Mouse (Mus musculus) retina, adult 2 months (tissue): ENCODE data around the gene Mark2.
"Not testable (repeated sequence)": the region's sequence is repeated elsewhere in the genome, so short reads cannot be mapped to it uniquely, and the experiment has no call there.

Source experiments
- DNase-seq: peaks from one replicate; pipeline ENCODE4 v3.0.0-alpha.2; 2012; ENCODE audit warnings: low read depth, low spot score

Gene Mark2

DNA sequence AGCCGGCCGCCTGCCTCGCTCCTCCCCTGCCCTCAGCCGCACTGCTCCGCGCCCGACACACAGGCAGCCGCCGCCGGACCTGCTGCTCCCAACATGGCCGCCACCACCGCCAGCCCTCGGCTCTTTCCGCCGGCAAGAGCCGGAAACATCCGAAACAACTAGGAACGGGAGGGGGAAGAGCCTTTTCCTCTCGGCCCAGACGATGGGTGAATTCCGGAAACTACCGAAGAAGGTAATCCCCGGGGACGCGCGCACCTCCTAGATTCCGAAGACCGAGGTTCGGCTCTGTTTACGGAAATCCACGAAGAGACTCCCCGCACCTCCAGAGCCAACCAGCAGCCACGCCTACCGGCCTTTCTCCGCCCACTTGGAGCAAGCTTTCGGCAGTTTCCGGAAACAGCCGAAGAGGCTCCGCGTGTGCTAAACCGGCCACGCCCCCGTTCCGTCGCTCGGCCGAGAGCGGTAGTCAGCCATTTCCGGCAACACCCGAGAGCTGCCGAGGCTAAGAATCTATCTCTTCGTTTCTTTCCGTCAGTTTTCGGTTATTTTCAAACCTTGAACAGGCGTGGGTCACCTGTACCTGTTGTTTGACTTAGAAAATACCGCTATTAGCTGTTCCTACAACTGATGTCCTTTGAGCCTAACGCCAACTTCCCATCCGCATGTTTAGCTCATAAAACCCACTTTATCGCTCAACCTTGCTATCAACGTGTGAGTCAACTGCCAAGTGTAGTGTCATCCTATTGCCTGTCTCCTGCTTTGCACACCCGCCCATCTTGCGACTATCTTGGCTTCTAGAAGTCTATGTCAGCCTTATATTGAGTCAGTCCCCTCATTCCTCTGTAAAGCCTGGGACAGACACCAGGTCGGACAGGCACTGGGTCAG is at the start of gene Mark2:
Mark2 (minus strand) TSS at position 349 of the 886 bp plus-strand sequence.
- DNase-seq, result peak; percentile 99

DNA sequence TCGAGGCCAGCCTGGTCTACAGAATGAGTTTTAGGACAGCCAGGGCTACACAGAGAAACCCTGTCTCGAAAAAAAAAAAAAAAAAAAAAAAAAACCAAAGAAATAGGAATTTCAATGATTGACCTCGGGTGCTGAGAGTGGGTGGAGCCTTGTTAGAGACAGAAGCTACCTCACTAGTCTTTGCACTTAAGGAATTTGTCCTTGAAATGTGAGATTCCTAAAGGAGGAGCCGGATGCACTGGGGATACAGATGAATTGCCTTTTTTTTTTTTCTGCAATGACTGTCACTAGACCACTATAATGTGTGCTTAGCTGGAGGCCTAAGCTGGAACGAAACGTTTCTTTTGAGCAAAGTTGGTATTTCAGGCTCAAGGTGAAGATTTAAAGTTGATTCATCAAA is 46.8 kb upstream of the Mark2 start:
- DNase-seq, result no peak

DNA sequence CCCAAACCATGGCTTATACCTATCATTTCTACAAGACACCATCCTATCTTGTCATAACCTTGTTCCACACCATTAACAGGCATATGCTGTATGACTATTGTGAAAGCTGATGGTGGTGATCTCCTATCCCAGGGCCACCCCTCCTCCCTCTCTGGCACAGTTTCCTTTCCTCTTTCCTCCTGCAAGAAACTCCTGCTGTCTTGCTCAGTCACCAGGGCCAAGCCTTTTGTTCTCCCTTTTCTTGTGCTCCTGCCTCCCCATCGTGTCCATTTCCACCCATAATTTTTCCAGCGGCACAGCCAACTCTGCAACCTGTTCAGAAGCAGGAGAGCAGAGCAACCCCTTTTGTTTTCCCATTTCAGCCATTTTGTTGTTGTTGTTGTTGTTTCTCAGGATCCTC is 44.4 kb upstream of the Mark2 start:
- DNase-seq, result no peak

DNA sequence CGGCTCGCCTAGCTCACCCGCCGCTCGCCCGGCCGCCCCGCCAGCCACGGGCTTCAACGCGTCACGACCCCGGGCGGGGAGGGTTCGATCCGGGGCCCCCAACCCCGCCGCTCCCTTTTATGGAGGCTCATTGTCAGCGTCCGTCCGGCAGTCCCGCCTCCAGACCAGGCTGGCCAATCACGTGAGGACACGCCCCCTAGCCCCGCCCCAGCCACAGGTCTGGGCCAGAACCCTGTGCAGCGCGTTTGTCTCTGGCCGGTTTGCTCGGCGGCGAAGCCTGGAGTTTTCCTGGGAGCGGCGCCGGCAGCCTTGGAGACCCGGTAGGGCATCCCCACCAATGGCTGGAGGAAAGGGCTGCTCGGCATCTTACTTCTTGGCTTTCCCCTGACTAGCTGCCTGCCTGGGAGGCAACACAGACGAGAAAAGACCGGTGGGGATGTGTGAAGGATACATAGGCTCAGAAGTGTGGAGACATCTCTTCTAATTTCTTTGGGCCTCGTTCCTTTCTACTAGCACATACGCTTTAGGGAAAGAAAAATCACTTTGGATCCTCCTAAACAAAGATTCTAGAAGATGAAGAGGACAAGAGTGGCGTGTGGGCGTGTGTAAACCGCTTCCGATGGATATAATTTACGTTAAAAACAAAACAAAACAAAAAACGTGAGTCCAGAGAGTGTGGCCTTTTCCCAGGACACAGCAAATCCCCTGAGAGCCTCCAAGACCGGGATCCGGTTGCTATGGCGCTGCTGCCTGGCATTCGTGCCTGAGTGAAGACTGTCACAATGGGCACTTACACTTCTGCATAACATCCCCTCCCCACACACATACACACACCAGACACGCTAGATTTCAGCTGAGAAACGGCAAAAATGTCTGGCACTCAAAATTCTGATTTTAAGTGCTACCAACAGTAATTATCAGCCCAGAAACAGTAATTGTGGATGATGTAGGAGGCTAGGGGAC is 41.5 kb upstream of the Mark2 start, which contains the start of gene Spindoc:
Spindoc (minus strand) TSS at position 92 of the 963 bp plus-strand sequence.
- peak; percentile 76 for DNase-seq

DNA sequence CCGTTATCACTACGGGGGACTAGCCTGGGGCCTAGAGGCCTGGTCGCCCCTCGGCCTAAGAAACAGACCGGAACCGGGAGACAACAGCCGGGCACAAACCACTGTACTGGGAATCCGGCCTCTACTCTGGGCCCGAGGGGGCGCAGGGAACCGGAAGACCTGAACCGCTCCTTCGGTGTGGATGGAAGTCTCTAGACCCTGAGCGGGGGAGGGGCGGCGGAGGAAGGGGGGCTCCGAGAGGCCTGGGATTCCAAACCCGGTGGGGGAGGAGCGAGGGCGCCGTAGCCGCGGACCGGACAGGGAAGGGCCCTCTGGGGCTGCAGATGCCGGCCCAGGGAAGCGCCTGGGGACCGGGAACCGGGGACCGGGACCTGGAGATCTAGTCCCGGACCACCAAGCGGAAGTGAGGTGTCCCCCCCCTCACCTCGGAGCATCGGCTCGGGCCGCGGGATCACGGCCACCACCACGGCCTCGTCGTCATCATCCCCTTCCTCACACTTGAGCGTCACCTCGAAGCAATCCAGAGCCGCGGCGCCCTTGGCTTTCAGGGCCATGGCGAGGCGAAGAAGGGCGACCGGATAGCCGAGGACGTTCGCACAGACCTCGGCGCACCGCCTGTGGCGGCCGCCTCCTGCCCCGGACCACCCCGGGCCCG is 40.7 kb upstream of the Mark2 start:
- DNase-seq, result no peak

DNA sequence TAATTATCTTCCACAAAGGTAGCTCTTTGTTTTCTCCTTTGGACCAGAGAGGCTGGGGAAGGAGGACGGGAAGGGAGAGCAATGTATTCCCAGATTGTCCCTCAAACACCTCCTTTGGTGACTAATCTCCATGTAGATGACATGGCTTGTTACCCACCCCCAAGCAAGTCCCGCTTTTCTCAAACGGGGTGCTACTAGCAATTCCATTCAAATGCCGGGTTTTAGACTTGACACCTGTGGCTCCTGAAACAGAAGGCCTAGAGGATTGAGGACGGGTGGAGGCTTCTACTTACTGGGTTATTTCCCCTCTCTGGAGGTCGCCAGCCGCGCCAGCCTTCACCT is 40.2 kb upstream of the Mark2 start:
- DNase-seq, result no peak

DNA sequence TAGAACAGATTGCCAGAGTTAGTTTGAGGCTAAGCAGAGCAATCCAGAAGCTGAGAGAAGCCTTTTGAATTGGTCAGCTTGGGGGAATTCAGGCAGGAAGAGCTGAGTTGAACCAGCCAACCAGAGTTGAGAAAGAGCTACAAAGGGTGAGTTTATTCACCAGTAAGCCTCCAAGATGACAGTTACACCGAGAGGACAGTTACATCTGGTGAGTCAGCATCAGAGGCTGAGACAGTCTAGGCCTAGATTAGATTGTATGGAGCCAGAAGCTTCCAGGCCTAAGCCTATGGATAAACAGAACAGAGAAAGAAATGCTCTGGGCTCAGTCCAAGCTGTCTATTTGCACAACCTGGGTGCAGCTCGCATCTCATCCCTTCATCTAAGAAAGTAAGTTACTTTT is 36.0 kb upstream of the Mark2 start:
- DNase-seq, result no peak

DNA sequence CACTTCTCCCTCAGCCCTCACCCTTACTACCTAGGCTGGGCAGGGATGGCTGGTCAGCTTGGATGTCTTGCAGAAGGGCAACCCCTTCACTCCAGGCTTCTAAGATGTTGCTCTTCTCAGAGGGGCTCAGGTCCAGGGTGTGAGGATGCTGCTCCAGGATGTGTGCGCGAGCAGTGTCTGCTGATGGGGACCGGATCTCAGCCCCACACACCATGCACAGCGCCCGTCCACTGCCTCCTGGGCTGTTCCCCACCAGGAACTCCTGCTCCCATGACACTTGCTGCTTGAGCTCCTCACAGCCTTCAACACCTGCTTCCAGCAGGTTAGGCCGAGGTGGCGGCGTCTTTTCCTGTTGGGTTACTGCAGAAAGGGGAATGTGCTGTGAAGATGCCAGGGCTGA is 32.8 kb upstream of the Mark2 start:
- DNase-seq, result no peak

DNA sequence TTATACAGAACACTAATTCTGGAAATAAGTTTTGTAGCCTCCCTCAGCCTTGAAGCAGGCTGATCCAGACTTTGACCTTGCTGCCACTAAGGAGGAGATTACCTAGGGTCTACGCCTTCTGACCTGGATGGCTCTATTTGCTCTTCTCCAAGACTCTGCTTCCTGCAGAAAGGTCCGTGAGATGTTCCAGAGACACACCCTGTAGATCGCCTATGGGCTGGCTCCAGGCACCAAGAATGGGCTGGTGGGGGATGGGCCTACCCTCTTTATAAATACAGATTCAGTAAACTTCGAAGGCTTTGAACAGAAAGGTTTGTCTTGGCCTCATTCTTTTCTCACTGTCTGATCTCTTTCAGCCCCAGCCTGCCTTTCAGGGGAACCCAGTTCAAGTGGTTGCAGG is 27.8 kb upstream of the Mark2 start:
- DNase-seq, result not testable (repeated sequence)

DNA sequence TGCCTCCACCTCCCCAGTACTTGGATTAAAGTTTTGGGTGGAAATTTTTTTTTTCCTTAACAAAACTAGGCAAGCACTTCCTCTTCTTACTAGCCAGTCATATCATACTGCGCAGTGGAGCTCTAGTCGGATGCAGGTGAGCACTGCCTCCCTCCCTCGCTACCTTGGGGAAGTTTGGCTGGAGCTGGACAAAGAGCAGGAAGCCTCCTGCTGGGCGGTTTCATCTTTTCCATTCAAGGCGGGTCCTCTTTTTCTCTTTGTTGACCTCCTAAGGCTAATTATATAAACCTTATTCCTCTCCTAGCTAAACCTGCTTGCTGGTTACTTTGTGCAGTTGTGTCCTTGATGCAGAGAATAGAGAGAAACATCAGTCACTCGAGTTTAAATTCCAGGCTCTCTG is 12.0 kb upstream of the Mark2 start:
- DNase-seq, result no peak

DNA sequence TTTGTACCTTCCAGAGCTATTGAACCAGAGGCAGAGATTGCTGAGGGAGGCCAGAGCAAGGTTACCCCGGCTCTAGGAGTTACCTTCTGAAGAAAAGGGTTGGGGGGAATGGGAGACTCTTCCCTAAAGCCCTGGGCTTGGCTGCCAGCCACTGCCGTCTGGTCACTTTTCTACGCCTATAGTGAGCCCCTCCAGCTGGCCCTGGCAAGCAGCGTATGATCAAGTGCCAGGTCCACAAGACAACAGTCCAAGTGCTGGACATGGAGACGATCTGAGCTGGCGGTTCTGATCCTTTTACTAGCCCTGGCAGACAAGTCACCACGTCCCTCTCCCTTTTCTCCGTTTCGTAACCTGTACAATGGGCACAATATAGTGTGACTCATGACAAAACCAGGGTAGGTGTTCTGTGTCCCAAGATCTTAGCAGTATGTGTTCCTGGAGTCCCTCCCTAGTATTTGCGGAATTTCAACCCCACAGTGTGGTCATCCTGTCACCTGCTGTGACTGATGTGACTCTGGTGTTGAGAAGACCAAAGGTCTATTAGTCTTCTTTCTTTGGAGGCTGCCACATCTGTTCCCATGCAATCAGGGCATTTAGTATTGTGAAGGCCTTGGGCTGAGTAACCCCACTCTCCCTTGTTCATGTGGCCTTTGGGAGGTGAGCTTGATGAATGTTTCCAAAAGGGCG is 11.3 kb upstream of the Mark2 start:
- DNase-seq, result no peak

DNA sequence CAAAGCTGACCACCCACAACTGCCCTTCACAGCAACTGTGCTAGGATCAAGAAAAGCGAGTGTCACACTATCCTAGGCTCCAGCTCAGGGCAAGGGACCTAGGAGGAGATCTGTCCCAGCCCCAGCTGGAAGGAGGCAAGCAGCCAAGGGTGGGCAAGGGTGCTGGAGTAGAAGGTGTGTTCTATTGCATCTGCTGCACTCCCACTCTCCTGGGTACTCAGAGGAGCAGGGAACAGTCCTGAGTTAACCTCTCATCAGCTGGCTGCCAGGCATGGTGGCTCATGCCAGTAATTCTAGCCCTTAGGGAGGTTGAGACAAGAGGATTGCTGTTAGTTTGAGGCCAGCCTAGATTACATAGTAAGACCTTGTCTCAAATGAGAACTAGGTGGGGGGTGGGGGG is 8.3 kb upstream of the Mark2 start:
- no peak for DNase-seq

DNA sequence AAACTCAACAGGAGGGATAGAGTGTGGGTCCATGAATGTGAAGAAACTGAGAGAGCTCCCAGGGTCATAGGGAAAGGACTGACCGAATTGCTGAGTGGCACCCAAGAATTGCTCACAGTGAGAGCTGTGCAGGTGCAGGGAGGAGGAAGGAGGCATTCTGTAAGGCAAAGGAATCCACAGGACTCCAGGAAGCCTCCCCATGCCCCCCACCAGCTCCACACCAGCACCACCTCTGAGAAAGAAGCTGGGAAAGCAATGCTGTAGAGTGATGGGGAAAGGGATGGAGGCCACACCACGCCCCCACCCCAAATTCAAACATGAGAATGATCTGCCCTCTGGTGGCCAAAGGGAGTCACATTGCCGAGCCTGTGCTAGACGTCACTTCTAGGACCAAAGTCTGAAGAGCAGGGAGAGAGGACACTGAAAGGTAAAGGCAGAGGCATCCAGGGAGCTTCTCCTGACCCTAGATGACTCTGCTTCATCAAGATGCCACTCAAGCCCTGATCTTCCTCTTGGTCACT is 3.6 kb upstream of the Mark2 start:
- no peak for DNase-seq

DNA sequence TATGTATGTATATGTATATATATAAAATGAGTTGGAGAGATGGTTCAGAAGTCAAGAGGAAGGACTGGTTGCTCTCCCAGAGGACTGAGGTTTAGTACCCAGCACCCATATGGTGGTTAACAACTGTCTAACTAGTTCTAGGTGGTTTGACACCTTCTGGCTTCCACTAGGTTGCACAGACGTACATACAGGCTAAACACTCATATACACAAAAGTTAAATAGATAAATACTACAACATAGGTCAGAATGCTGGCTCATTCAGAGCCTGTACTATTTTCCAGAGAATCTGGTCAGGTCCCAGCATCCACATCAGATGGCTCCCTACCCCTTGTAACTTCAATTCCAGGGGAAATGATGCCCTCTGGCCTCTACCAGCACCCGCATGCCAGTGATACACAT is 986 bp upstream of the Mark2 start:
- no peak for DNase-seq

DNA sequence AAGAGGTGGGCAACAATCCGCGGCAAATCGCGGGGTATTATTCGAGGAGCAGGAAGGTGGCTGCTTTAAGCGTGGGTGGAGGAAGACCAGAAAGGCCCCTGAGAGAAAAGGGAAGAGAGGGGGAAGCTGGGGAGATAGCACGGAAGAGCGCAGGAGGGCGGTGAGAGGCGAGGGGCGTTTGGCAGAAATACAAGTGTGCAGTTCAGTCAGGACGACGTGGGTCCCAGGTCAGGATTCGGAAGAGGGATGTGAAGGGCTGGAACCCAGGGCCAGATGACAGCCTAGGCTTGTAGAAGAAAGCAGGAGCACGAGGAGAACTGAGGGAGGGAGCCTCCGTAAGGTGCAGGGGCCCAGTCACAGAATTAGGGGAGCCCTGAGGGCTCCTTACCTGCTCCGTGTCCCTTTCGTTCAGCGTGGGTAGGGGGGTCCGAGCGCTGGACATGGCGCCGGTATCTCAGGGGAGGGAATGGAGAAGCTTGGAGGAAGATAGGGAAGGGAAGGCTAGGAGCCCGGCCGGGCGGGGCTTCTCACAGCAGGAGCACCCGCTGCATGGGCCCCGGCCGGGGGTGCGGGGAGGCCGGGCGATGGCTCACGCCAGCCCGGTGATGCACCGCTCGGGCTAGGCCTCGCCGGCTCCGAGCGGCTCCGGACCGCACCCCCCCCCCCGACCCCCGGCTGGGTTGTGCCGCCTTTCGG is 732 bp downstream of the Mark2 start:
- no peak for DNase-seq

DNA sequence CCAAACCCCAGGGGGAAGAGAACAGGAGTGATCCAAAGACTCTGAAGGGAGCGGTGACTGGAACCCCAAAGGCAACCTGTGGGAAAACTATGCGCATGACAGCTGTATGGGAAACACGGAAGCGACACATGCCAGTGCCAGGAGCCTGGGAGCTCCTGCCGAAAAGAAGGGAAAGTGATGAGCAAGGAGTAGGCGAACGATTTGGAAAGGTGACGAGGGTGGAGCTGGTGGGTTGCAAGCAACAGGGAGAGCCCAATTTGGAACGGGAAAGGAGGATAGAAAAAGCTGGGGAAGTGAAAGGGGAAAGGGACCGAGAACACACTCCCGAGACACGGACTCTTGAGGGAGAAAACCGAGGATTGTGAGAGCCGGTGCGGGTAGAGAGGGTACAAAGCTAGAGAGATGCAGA is 1.3 kb downstream of the Mark2 start:
- DNase-seq, result no peak

DNA sequence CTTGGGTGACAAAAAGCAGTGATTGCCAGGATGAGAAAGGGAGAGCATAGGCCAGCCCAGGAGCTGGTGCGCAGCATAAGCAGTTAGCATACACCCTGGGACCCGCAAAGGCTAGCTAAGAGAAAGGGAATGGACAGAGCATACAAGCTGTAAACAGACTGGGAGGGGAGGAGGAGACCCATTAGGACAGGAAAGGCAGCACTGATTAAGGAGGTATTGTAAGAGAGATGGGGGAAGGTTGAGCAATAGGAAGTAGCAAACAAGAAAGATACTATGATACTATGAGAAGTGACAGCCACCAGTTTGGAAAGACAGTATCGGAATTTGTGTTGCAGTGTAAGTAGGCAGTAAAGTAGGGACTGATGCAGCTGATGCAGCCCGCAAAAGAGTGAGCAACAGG is 1.8 kb downstream of the Mark2 start:
- DNase-seq, result no peak

DNA sequence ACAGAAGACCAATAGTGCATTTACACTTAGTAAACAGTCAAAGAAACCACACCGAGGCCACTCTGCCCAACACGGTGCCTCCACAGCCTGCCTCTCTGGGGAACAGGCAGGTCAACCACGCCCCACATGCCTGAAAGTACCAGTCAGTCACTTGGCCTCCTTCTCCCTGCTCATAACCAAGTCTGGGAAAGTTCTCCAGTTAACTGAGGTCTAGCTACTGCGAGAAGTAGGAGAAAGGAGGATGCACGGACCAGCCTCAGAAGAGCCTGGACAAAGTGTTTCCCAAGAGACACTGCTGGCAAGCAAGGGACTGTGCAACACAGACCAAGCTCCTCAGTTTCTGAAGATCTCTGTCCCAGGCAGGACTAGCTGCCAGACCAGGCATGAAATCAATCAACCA is 2.6 kb downstream of the Mark2 start:
- no peak for DNase-seq

DNA sequence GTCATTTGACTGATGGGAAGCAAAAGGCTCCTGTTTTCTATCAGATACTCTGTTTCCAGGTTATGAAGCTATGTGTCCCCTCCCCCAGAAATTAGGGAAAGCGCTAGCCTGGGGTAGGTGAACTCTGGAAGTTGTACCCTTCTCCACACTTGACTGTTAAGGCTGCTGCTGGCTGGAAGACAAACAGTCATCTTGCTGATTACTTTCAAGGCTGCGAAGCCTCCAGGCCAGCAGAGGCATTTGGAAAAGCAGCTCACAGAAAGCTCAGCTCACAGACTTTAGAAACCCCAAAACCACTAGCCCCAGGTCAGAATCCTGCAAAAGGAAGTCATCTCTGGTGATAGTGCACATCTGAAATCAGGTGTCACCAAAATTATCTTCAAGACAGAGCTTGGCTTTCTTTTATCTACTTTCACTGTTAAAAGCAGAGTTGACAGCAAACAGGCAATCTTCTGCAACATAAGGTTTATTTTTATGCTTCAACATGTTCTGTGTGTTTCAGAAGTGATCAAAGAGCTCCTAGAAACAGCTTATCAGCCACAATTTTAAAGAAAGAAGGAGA is 3.8 kb downstream of the Mark2 start:
- DNase-seq, result no peak

DNA sequence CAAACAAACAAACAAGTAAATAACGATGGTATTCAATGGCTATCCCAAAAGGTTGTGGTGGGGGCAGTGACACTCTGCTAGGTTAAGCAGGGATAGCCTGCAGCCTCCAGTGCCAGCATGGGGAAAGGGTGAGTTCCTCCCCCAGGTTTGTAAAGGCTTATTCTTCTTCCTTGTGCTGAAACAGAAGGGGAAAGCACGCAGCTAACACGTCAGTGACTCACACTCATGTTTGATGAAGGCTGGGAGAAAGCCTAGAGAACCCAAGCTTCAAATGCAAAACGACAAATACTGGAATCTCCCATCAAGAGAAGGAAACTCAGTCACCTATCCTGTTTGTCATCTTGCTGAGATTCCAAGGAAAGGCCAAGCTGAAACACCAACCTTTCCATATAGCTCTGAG is 6.0 kb downstream of the Mark2 start:
- DNase-seq, result no peak
